28 mouse cellular contexts compared by ENCODE assay signal in genomic region chr17:79904593-79904992, GRCm38 (mm10). TPM values are rescaled to one million over a fixed set of nuclear protein-coding genes. Genes with fewer than 3 reads are reported as not detected.
DNase-seq lines count a peak whose midpoint lies in the region; ATAC-seq and TF ChIP-seq lines count a peak whose summit lies in the region.
"Had no signal": no experiment of that assay in that cellular context is flagged by ENCODE, and none has a peak within 500 bp of the region (broad histone marks: within the 10 kb centered on the region; RNA-seq: fewer than 3 reads in every experiment).

No protein-coding gene starts in this region.

- TF ChIP-seq EP300 in stomach, postnatal 0 days (optimal IDR thresholded peaks at IDR 0.05) = no peak

- no peaks in the 10 kb centered on the region for H3K36me3 ChIP-seq in intestine, embryonic 16.5 days (ENCODE audit: control insufficient read depth, insufficient read depth, low read length)
- H3K36me3 ChIP-seq in stomach, postnatal 0 days (ENCODE audit: control insufficient read depth, insufficient read depth, low read length) = no peaks in the 10 kb centered on the region
- H3K36me3 ChIP-seq: embryonic facial prominence, embryonic 10.5 days; embryonic facial prominence, embryonic 13.5 days; forebrain, embryonic 10.5 days; heart, embryonic 10.5 days; heart, embryonic 13.5 days had no signal

- 71% methylated on average over 4 of the region's 4 CpGs for WGBS in intestine, embryonic 16.5 days
- 72% methylated on average over 4 of the region's 4 CpGs for WGBS in stomach, postnatal 0 days

- no peaks in the 10 kb centered on the region for H3K4me1 ChIP-seq in intestine, embryonic 16.5 days (ENCODE audit: control insufficient read depth, insufficient read depth, low read length)
- no peaks in the 10 kb centered on the region for H3K4me1 ChIP-seq in stomach, postnatal 0 days (replicated peaks; ENCODE audit: control insufficient read depth, insufficient read depth)
- H3K4me1 ChIP-seq: forebrain, embryonic 10.5 days; forebrain, embryonic 13.5 days; heart, embryonic 13.5 days had no signal

- H3K9ac ChIP-seq in intestine, embryonic 16.5 days (ENCODE audit: low read depth, low read length) = no peak overlapping the region
- no peak overlapping the region for H3K9ac ChIP-seq in stomach, postnatal 0 days (ENCODE audit: low read length)
- H3K9ac ChIP-seq: embryonic facial prominence, embryonic 13.5 days; forebrain, embryonic 13.5 days; heart, embryonic 13.5 days; hindbrain, embryonic 14.5 days had no signal

- no peak overlapping the region for H3K27ac ChIP-seq in intestine, embryonic 16.5 days (ENCODE audit: low read length)
- no peak overlapping the region for H3K27ac ChIP-seq in stomach, postnatal 0 days (replicated peaks)
- H3K27ac ChIP-seq: embryonic facial prominence, embryonic 10.5 days; embryonic facial prominence, embryonic 13.5 days; forebrain, embryonic 10.5 days; forebrain, embryonic 13.5 days; heart, adult 2 months; heart, embryonic 10.5 days; heart, embryonic 13.5 days; hindbrain, embryonic 14.5 days had no signal

- H3K4me2 ChIP-seq in intestine, embryonic 16.5 days (ENCODE audit: low read depth, low read length) = no peak overlapping the region
- H3K4me2 ChIP-seq in stomach, postnatal 0 days (replicated peaks; ENCODE audit: low read depth) = no peak overlapping the region
- H3K4me2 ChIP-seq: embryonic facial prominence, embryonic 13.5 days; forebrain, embryonic 13.5 days; heart, embryonic 13.5 days; hindbrain, embryonic 14.5 days had no signal

- peak; percentile 1 for DNase-seq in thymus, postnatal 4 days
- DNase-seq in thymus, postnatal 36 days = no peak
- DNase-seq in stomach, postnatal 0 days (ENCODE audit: low spot score) = peak; percentile 10
- DNase-seq in T-cell, adult 2 months (ENCODE audit: low spot score) = no peak
- DNase-seq in right cerebral cortex, postnatal 4 days = no peak
- DNase-seq: adrenal gland, adult 8-10 months; adrenal gland, postnatal 25 days; cerebellum, adult 11-12 months; cerebellum, adult 8-10 months; cerebellum, postnatal 10 days; cerebellum, postnatal 36 days; embryo, embryonic 11 days; gastrocnemius, postnatal 10 days; gastrocnemius, postnatal 36 days; heart, adult 2 months; heart, postnatal 14 days; heart, postnatal 4 days had no signal

- H3K9me3 ChIP-seq in intestine, embryonic 16.5 days (ENCODE audit: control insufficient read depth, low read length) = no peaks in the 10 kb centered on the region
- H3K9me3 ChIP-seq in stomach, postnatal 0 days (ENCODE audit: control insufficient read depth, low read length) = no peaks in the 10 kb centered on the region
- H3K9me3 ChIP-seq: embryonic facial prominence, embryonic 10.5 days; embryonic facial prominence, embryonic 13.5 days; forebrain, embryonic 10.5 days; forebrain, embryonic 13.5 days; heart, embryonic 10.5 days; heart, embryonic 13.5 days had no signal

- TF ChIP-seq CTCF in stomach, postnatal 0 days (IDR thresholded peaks at IDR 0.05; ENCODE audit: low read depth) = no peak

- peak; percentile 68 for ATAC-seq in intestine, embryonic 16.5 days
- 0 out of 2 replicates have a peak, but pooled peaks have one; percentile 32 for ATAC-seq in stomach, postnatal 0 days (ENCODE audit: low FRiP score, low TSS enrichment)
- ATAC-seq: activated CD4-positive, CD25-positive, alpha-beta regulatory T cell, adult 4 months; CD4-positive, CD25-positive, alpha-beta regulatory T cell, adult 4 months; forebrain, embryonic 13.5 days; forebrain, embryonic 16.5 days had no signal

- H3K27me3 ChIP-seq in intestine, embryonic 16.5 days (replicated peaks; ENCODE audit: control insufficient read depth, insufficient read depth, low read length) = no peaks in the 10 kb centered on the region
- no peaks in the 10 kb centered on the region for H3K27me3 ChIP-seq in stomach, postnatal 0 days (ENCODE audit: control insufficient read depth, insufficient read depth, low read length)
- H3K27me3 ChIP-seq: forebrain, embryonic 13.5 days; heart, embryonic 13.5 days had no signal

- no peak overlapping the region for H3K4me3 ChIP-seq in intestine, embryonic 16.5 days (ENCODE audit: low read length)
- no peak overlapping the region for H3K4me3 ChIP-seq in stomach, postnatal 0 days (ENCODE audit: low read depth, low read length)
- H3K4me3 ChIP-seq: embryonic facial prominence, embryonic 10.5 days; embryonic facial prominence, embryonic 13.5 days; forebrain, embryonic 10.5 days; forebrain, embryonic 13.5 days; heart, adult 2 months; heart, embryonic 10.5 days; heart, embryonic 13.5 days had no signal

RNA-seq across cellular contexts. Expression of gene Atl2, which starts 8.7 kb away (rescaled TPM):
- polyA plus RNA-seq in intestine, embryonic 16.5 days (2015; fragmentation: Nextera tagmentation; extraction: Ambion mirVana) = 45.6 and 48.7 TPM in 2 replicates
- 22.6 and 25.2 TPM in 2 replicates for polyA plus RNA-seq in stomach, postnatal 0 days (2015; fragmentation: Nextera tagmentation; extraction: Ambion mirVana)

Comparison
In these comparisons a context has a peak if more than half of its experiments do, and no peak if none do; other contexts are left out.
1. DNase-seq: peak in thymus, postnatal 4 days (single experiment) and stomach, postnatal 0 days (single experiment); none in thymus, postnatal 36 days (0 of 2), T-cell, adult 2 months (single experiment) and right cerebral cortex, postnatal 4 days (single experiment).